Mouse (Mus musculus) cortical plate, adult 2 months (tissue): Measurements from ENCODE around the gene Defb48. TPM values are rescaled to one million over a fixed set of nuclear protein-coding genes. Genes with fewer than 3 reads are reported as not detected.

Experiments used
- H3K27ac ChIP-seq: fragments of 200-500 bp; 2 replicates; pipeline ENCODE4 v1.5.1; 2012; ENCODE audit warnings: low read length, control low read depth, inconsistent platforms; ENCODE audit not compliant: insufficient read depth
- H3K4me1 ChIP-seq: fragments of 200-500 bp; 2 replicates; pipeline ENCODE4 v1.6.1; 2011; ENCODE audit warnings: low read length; ENCODE audit not compliant: control insufficient read depth, insufficient read depth
- H3K4me3 ChIP-seq: fragments of 200-500 bp; 2 replicates; pipeline ENCODE4 v1.5.1; 2011; ENCODE audit warnings: mild to moderate bottlenecking, low read length, control low read depth; ENCODE audit not compliant: insufficient read depth
- CTCF ChIP-seq: fragments of 200-500 bp; IDR thresholded peaks from 2 replicates; pipeline ENCODE4 v1.5.1; 2011; ENCODE audit warnings: mild to moderate bottlenecking, control low read depth, low read length; ENCODE audit not compliant: insufficient read depth; ENCODE audit errors: extremely low read depth
- POLR2A ChIP-seq: fragments of 200-500 bp; IDR thresholded peaks from 2 replicates; pipeline ENCODE4 v1.6.1; 2011; ENCODE audit warnings: mild to moderate bottlenecking, low read length, control low read depth; ENCODE audit not compliant: insufficient read depth; ENCODE audit errors: extremely low read depth
- polyA plus RNA-seq: library from polyadenylated mRNA; depleted of rRNA; stranded (reverse); fragments of >200 nt; gene quantifications from 2 replicates; pipeline ENCODE4 v1.2.3, GENCODE M21; 2012; rRNA removed

Defb48 gene
- polyA plus RNA-seq, 1 experiment = not detected

DNA sequence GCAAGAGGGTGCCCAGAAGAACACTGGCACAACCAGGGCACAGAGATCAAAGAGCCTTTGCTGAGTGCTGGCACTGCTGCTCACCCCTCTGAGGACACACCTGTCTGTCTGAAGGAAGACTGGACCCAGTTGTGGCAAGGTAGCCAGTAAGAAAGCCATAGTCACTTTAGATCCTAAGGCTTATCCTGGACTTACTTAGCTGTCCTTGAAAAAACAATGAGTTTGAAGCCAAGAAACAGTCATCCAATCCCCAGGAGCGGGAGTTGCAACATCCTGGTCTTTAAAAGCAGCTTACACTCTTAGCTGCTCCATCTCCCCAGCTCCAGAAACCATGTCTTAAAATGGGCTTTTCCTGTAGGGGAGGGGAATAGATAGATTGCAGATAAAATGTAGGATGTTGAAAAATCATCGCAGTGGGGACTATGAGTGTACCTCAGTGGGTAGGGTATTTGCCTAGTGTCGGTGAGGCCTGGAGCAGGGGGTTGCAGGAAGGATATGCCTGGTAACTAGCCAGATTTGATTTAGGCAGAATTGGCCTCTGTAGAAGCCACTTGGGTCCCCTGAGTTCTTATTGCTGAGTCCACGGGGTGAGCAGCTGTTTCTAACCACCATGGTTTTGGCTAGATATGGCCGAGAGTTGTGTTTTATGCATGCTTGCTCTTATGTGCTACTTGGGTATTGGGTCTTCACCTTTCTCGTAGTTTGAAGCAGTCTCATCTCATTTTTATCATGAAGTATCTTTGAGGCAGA is 47.5 kb downstream of the Defb48 start:
- Histone ChIP-seq H3K27ac (no peak overlapping the region), H3K4me3 (no peak overlapping the region)
- no peak for TF ChIP-seq CTCF
- TF ChIP-seq POLR2A = no peak

DNA sequence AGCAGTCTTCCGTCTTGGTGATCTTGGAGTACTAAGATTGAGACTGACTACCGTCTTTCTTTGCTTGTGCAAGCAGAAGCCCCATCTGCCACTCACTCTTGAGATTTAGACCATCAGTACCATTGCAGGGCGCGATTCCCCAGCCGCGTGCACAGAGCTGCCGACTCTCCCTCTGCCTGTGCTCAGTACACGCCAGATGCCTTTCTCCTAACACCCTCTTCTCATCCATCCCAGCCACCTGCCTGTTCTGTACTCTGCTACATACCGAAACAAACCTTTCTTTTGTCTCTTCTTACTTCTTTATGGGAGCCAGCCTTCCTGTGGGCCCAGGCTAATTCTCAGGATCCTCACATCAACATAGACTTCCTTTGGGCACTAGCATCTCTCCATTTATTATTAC is 48.9 kb downstream of the Defb48 start:
- TF ChIP-seq POLR2A = no peak
- no peak for TF ChIP-seq CTCF
- H3K4me1 ChIP-seq = no peaks in the 10 kb centered on the region
- no peak overlapping the region for H3K4me3 ChIP-seq
- no peak overlapping the region for H3K27ac ChIP-seq

More for the DNA sequence above, 47.5 kb downstream of the Defb48 start:
- no peaks in the 10 kb centered on the region for H3K4me1 ChIP-seq

DNA sequence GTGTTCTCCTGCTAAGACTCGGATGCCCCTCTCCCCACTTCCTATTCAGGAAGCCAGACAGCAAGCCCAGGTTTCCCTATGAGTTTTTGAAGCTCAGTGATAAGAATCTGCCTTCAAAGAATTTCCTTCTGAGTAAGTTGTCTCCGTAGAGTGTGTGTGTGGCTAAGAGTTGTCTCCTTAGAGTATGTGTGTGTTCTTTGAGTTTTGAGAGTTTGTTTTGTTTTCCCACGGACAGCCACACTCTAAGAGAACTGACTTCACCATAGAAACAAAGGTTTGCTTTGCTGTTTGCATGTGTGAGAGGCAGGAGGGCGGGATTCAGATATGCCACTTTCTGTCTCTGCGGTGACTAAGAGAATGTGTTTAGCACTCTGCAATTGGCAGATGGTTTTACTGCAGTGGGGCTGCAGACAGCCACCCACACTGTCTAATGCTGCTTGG is 56.2 kb downstream of the Defb48 start:
- no peak overlapping the region for H3K4me3 ChIP-seq
- TF ChIP-seq CTCF = no peak
- no peak for TF ChIP-seq POLR2A
- H3K27ac ChIP-seq = no peak overlapping the region
- H3K4me1 ChIP-seq = peaks cover 3% of the 10 kb centered on the region; the same call in 1 of the 2 replicates

Other genes with a start within 250 kb of the Defb48 start
- 13.7 and 20.2 TPM in 2 replicates for gene Ints6, start 223.3 kb downstream of the Defb48 start, polyA plus RNA-seq
- gene Wdfy2, start 146.8 kb downstream of the Defb48 start, polyA plus RNA-seq = 10.7 and 11.0 TPM in 2 replicates
- gene Defb47, start 13.6 kb upstream of the Defb48 start, polyA plus RNA-seq = not detected in 2 replicates
- gene Defb43, start 27.3 kb upstream of the Defb48 start, polyA plus RNA-seq = not detected in 2 replicates
- gene Defb42, start 62.5 kb upstream of the Defb48 start, polyA plus RNA-seq = 0.57 and 0.86 TPM in 2 replicates
- 0.10 TPM in 1 of 2 replicates, not detected in the other for gene Defb30, start 65.5 kb upstream of the Defb48 start, polyA plus RNA-seq